Mouse (Mus musculus) kidney, embryonic 15.5 days (tissue): Measurements from ENCODE around the gene Lrrc51. TPM values are rescaled to one million over a fixed set of nuclear protein-coding genes. Genes with fewer than 3 reads are reported as not detected.
A peak's percentile ranks its signal among the peaks of the same experiment; 100 is the strongest.

Source experiments
- ATAC-seq: fragments of 200-750 bp; cut with Nextera tagmentation; replicated peaks from 2 replicates; pipeline ENCODE4 v1.8.0; 2017; ENCODE audit warnings: moderate TSS enrichment; ENCODE audit not compliant: low FRiP score
- H3K27ac ChIP-seq: fragments of 300-500 bp; sonication (generic); 2 replicates; pipeline ENCODE4 v1.5.1; 2015; ENCODE audit warnings: mild to moderate bottlenecking, inconsistent platforms
- H3K27me3 ChIP-seq: fragments of 300-500 bp; sonication (generic); 2 replicates; pipeline ENCODE4 v1.6.1; 2015; ENCODE audit warnings: inconsistent platforms
- H3K36me3 ChIP-seq: fragments of 300-500 bp; sonication (generic); 2 replicates; pipeline ENCODE4 v1.6.1; 2015; ENCODE audit warnings: inconsistent platforms
- H3K4me1 ChIP-seq: fragments of 300-500 bp; sonication (generic); 2 replicates; pipeline ENCODE4 v1.6.1; 2015; ENCODE audit warnings: inconsistent platforms
- H3K4me2 ChIP-seq: fragments of 300-500 bp; sonication (generic); 2 replicates; pipeline ENCODE4 v1.6.1; 2015; ENCODE audit warnings: moderate library complexity, mild to moderate bottlenecking, inconsistent platforms
- H3K4me3 ChIP-seq: fragments of 300-500 bp; sonication (generic); replicated peaks from 2 replicates; pipeline ENCODE4 v1.5.1; 2015; ENCODE audit warnings: mild to moderate bottlenecking, inconsistent platforms
- H3K9ac ChIP-seq: fragments of 300-500 bp; sonication (generic); 2 replicates; pipeline ENCODE4 v1.6.1; 2015; ENCODE audit warnings: mild to moderate bottlenecking, inconsistent platforms
- H3K9me3 ChIP-seq: fragments of 300-500 bp; sonication (generic); replicated peaks from 2 replicates; pipeline ENCODE4 v1.6.1; 2016; ENCODE audit warnings: inconsistent platforms
- WGBS: fragments of 180-500 bp; shearing (Covaris S2); methylation state at CpG from one replicate; pipeline ENCODE4 v1.1.7; 2015; ENCODE audit warnings: mixed read lengths; 5-methylcytosine and 5-hydroxymethylcytosine counted together
- microRNA-seq: library from miRNA; unstranded; fragments of <30 nt; microRNA quantifications from one replicate; pipeline ENCODE4, GENCODE M21; 2016
- polyA plus RNA-seq: library from polyadenylated mRNA; unstranded; fragments of >200 nt; fragmentation: Nextera tagmentation; extraction: Ambion mirVana; gene quantifications from 2 replicates; pipeline ENCODE4 v1.2.1, GENCODE M21; 2015

Lrrc51 gene
- polyA plus RNA-seq, 1 experiment from 2014 or later, result 9.9 TPM

DNA sequence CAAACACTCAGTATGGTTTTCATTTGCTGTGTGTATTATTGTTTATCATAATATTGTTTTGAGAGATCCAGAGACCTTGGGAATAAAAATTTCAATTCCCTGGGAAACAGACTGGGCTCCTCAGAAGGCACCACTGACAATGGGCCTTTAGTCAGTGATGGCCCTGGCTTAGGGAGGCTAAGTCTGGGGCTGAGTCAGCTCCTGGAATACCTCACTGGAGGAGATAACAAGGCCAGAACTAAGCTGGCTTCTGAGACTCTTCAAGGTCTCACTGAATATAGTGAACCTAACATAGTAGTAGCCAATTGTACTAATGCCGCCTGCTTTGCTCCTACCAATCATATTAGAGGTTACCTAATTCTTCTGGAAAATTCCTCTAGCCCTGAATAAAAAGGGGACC lies 57.7 kb downstream of the Lrrc51 start:
- 86% methylated on average over 1 of the region's 1 CpGs for WGBS
- Histone ChIP-seq H3K4me1 (peaks cover 6% of the 10 kb centered on the region), H3K4me2 (no peak overlapping the region), H3K9ac (no peak overlapping the region), H3K4me3 (no peak overlapping the region), H3K9me3 (no peaks in the 10 kb centered on the region), H3K27me3 (no peaks in the 10 kb centered on the region), H3K36me3 (no peaks in the 10 kb centered on the region), H3K27ac (no peak overlapping the region)
- no peak for ATAC-seq

- no peak for ATAC-seq
- Histone ChIP-seq H3K27ac (peak overlapping the region; percentile 45), H3K4me1 (peaks cover 21% of the 10 kb centered on the region), H3K36me3 (no peaks in the 10 kb centered on the region), H3K9me3 (no peaks in the 10 kb centered on the region), H3K4me3 (no peak overlapping the region), H3K4me2 (no peak overlapping the region), H3K9ac (no peak overlapping the region), H3K27me3 (no peaks in the 10 kb centered on the region)
- WGBS, result 81% methylated on average over 3 of the region's 3 CpGs
These were observed 62.4 kb downstream of the Lrrc51 start for GRCm38 (mm10) chr7:101871296-101871695.

GRCm38 (mm10) chr7:101870629-101871028 lies 63.1 kb downstream of the Lrrc51 start, which contains the start of gene Folr1:
Gene Folr1 (minus strand): TSS chr7:101870788.
- Histone ChIP-seq H3K4me3 (peak within 1 kb of the TSS; percentile 23), H3K4me2 (peak within 1 kb of the TSS; percentile 43), H3K4me1 (peaks cover 21% of the 10 kb centered on the region), H3K36me3 (no peaks in the 10 kb centered on the region), H3K27me3 (no peaks in the 10 kb centered on the region), H3K9me3 (no peaks in the 10 kb centered on the region), H3K9ac (no peak within 1 kb of the TSS), H3K27ac (peak within 1 kb of the TSS; percentile 45)
- peak; percentile 74 for ATAC-seq
- WGBS, result 40% methylated on average over 2 of the region's 2 CpGs

DNA sequence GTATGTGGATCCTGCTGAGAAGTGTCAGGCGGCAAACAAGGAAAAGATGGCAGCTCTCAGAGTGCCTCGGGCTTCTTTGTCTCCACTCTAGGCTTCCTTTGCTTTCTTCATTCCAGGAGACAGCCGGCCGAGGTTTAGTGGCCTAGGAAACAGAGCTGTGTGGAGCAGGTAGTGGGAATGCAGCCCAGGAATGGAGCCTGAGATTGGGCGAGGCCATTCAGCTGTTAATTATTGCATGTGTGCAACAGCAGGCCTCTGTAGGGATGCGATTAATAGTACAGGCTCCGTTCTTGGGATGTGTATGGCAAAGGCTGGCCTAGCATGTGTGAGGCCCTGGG lies 64.6 kb downstream of the Lrrc51 start:
- Histone ChIP-seq H3K4me3 (0 out of 2 replicates have a peak overlapping the region, but pooled peaks have one; percentile 7), H3K27ac (peak overlapping the region; percentile 75), H3K4me2 (peak overlapping the region; percentile 43), H3K4me1 (peaks cover 21% of the 10 kb centered on the region), H3K36me3 (no peaks in the 10 kb centered on the region), H3K9ac (no peak overlapping the region), H3K9me3 (no peaks in the 10 kb centered on the region), H3K27me3 (no peaks in the 10 kb centered on the region)
- peak; percentile 50 for ATAC-seq
- WGBS, result 70% methylated on average over 7 of the region's 7 CpGs

GRCm38 (mm10) chr7:101868241-101869162 lies 65.2 kb downstream of the Lrrc51 start:
- Histone ChIP-seq H3K4me3 (0 out of 2 replicates have a peak overlapping the region, but pooled peaks have one; percentile 7), H3K4me1 (peaks cover 21% of the 10 kb centered on the region), H3K4me2 (peak overlapping the region; percentile 43), H3K27ac (peak overlapping the region; percentile 75), H3K9me3 (no peaks in the 10 kb centered on the region), H3K27me3 (no peaks in the 10 kb centered on the region), H3K9ac (no peak overlapping the region), H3K36me3 (no peaks in the 10 kb centered on the region)
- ATAC-seq, result peak; percentile 50
- 45% methylated on average over 13 of the region's 13 CpGs for WGBS

GRCm38 (mm10) chr7:101867482-101867881 lies 66.2 kb downstream of the Lrrc51 start:
- no peak overlapping the region for H3K27ac ChIP-seq
- no peak overlapping the region for H3K9ac ChIP-seq
- no peaks in the 10 kb centered on the region for H3K9me3 ChIP-seq
- no peaks in the 10 kb centered on the region for H3K36me3 ChIP-seq
- H3K4me1 ChIP-seq, result peaks cover 21% of the 10 kb centered on the region
- no peak for ATAC-seq
- H3K27me3 ChIP-seq, result no peaks in the 10 kb centered on the region
- 94% methylated on average over 4 of the region's 4 CpGs for WGBS
- H3K4me3 ChIP-seq, result no peak overlapping the region
- H3K4me2 ChIP-seq, result no peak overlapping the region

DNA sequence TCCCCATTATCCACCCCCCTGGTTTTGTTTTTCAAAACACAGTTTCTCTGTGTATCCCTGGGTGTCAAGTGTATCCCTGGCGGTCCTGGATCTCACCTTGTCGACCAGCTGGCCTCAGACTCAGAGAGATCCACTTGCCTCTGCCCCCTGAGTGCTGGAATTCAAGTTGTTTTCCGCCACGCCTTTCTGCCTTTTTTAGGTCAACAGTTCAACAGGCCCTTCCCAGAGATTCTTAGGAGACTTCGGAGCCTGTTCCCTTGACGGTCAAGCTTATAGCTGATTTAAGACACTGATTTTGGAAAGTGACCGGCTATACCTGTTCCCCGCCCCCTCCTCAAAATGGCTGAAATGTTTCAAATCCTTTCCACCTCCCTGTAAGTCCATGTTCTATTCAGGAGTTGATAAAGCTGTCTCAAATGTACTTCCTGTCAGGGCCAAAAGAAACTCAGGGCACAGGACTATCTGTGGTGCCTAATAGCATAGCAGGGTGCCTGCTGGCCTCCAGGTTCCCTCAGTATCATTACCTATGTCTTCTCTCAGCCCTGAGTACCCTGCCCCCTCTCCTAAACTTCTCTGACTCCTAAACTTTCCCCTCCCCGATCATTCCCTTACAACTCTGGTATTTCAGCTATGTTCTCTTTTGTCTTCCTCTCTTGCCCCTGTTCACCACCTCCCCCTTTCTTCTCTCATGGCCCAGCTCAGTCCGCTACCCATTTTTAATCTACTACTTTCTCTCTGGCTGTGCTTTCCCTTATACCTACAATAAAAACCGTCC lies 67.0 kb downstream of the Lrrc51 start:
- H3K9ac ChIP-seq, result no peak overlapping the region
- no peak overlapping the region for H3K4me2 ChIP-seq
- no peak for ATAC-seq
- H3K27ac ChIP-seq, result no peak overlapping the region
- H3K9me3 ChIP-seq, result no peaks in the 10 kb centered on the region
- WGBS, result 84% methylated on average over 11 of the region's 11 CpGs
- peaks cover 21% of the 10 kb centered on the region for H3K4me1 ChIP-seq
- no peaks in the 10 kb centered on the region for H3K27me3 ChIP-seq
- H3K4me3 ChIP-seq, result no peak overlapping the region
- H3K36me3 ChIP-seq, result no peaks in the 10 kb centered on the region

- H3K27ac ChIP-seq, result no peak within 1 kb of the TSS
- H3K4me3 ChIP-seq, result no peak within 1 kb of the TSS
- WGBS, result 80% methylated on average over 3 of the region's 3 CpGs
- peaks cover 6% of the 10 kb centered on the region for H3K4me1 ChIP-seq
- no peaks in the 10 kb centered on the region for H3K36me3 ChIP-seq
- H3K4me2 ChIP-seq, result no peak within 1 kb of the TSS
- ATAC-seq, result no peak
- H3K9me3 ChIP-seq, result no peaks in the 10 kb centered on the region
- H3K27me3 ChIP-seq, result no peaks in the 10 kb centered on the region
- H3K9ac ChIP-seq, result no peak within 1 kb of the TSS
These were observed 70.3 kb downstream of the Lrrc51 start, which contains the start of gene Anapc15 for GRCm38 (mm10) chr7:101863415-101863814. Gene Anapc15 (plus strand): TSS chr7:101863715.

Small RNA genes within 50 kb of the gene (microRNA-seq; reads per million reads assigned to microRNA genes)
- not detected for gene Gm22655

Other genes starting within 250 kb of the Lrrc51 start
- gene Phox2a, start 115.6 kb downstream of the Lrrc51 start, polyA plus RNA-seq, result 0.72 and 1.9 TPM in 2 replicates
- 49.9 and 52.1 TPM in 2 replicates for gene Inppl1, start 95.7 kb downstream of the Lrrc51 start, polyA plus RNA-seq
- 1.8 and 2.3 TPM in 2 replicates for gene Folr2, start 76.7 kb downstream of the Lrrc51 start, polyA plus RNA-seq
- gene Anapc15, start 70.2 kb downstream of the Lrrc51 start, polyA plus RNA-seq, result 75.1 and 78.9 TPM in 2 replicates
- gene Folr1, start 63.1 kb downstream of the Lrrc51 start, polyA plus RNA-seq, result 51.0 and 63.0 TPM in 2 replicates
- gene Lamtor1, start 28.0 kb downstream of the Lrrc51 start, polyA plus RNA-seq, result 151 and 158 TPM in 2 replicates
- gene Tomt, start 27.5 kb downstream of the Lrrc51 start, polyA plus RNA-seq, result 0.24 and 0.53 TPM in 2 replicates
- gene Numa1, start 216 bp upstream of the Lrrc51 start, polyA plus RNA-seq, result 70.1 and 73.5 TPM in 2 replicates
- gene Il18bp, start 84.8 kb upstream of the Lrrc51 start, polyA plus RNA-seq, result 2.5 and 3.0 TPM in 2 replicates
- gene Rnf121, start 131.6 kb upstream of the Lrrc51 start, polyA plus RNA-seq, result 28.3 and 28.4 TPM in 2 replicates
- 33.9 and 39.0 TPM in 2 replicates for gene Xndc1, start 131.6 kb upstream of the Lrrc51 start, polyA plus RNA-seq
- gene Xntrpc, start 131.8 kb upstream of the Lrrc51 start, polyA plus RNA-seq, result 1.6 and 1.7 TPM in 2 replicates
- not detected in 2 replicates for gene Trpc2, start 149.2 kb upstream of the Lrrc51 start, polyA plus RNA-seq
- 2.4 and 3.4 TPM in 2 replicates for gene Art1, start 167.8 kb upstream of the Lrrc51 start, polyA plus RNA-seq
- gene Art5, start 175.6 kb upstream of the Lrrc51 start, polyA plus RNA-seq, result 1.6 and 2.1 TPM in 2 replicates
- gene Chrna10, start 182.9 kb upstream of the Lrrc51 start, polyA plus RNA-seq, result not detected in 2 replicates